Mouse (Mus musculus): ENCODE measurements around the gene Rnf145.

The Rnf145 gene

DNA sequence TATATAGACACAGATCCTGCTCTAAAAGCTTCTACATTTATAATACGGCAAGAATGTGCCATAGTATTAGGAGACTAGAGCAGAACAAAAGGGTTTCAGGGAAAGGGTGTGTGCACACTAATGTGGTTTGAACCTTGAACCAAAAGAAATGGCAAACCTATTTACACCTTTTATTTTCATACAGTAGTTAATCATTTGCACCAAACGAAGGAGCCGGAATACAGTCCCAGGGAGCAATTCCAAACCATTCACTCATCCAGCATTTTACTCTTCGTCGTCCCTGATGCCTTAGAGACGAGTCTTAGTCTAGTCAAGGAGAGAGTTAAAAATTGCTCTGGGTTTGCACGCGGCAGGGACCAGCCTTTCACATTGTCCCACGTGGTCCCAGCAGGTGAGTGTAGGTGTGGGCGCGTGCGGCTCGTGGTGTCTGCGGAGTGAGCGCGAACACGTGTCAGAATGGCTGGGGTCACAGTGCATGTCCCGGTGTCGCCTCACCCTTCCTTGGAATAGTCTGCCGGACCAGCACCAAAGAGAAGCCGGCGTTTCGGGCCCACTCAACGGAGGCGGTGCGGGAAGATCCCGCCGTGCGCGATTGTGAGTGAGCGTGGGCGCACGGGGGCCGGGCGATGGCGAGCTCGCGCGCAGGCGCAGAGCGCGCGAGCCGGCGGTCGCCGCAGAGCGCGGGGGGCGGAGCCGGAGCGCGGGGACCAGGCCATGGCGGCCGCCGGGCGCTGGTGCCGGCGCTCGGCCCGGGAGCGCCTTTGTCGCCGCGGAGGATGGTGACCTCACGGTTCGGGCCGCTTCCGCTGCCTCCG lies at the start of gene Rnf145:
Gene Rnf145, plus strand, starts transcription at position 684 of the 815 bp plus-strand sequence.
- peak; percentile 32 to 77 for DNase-seq (ENCODE audit: low spot score in 2 of 2)

DNA sequence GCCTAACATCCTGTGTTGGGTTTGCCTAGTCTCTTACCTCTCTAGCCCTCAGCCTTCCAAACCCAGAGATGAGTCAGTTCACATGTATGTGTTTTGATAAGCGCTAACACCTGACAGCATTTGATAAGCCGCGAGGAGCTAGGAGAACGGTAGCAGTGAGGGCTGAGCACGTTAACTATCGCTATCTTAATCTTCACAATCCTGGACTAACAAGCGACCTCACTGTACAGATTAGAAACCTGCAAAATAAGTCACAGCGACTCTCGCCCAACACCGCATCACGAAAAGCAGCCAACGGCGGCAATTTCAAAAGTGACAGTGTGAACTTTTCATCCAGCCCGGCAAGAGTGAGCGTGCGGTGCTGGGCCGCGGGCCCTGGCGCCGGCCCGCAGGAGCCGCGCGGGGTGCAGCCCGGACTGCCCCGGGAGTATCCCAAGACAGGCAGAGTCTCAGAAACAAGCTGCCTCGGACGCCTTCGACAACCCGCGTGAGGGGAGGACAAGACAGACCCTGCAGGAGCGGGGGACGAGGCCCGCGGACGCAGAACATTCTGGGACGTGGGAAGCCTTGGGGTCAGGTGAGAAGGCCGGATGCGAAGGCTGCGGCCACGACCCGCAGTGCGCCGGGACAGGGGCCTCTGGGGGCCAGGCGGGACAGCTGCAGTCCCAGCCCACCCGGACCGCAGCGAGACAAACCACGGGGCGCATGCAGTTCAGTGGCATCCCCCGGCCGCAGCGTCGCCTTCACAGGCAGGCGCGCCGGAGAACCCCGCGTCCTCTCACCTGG lies 48.9 kb upstream of the Rnf145 start:
- peak in 1 of 2 experiments; percentile 28 for DNase-seq (ENCODE audit: low spot score in 2 of 2)

DNA sequence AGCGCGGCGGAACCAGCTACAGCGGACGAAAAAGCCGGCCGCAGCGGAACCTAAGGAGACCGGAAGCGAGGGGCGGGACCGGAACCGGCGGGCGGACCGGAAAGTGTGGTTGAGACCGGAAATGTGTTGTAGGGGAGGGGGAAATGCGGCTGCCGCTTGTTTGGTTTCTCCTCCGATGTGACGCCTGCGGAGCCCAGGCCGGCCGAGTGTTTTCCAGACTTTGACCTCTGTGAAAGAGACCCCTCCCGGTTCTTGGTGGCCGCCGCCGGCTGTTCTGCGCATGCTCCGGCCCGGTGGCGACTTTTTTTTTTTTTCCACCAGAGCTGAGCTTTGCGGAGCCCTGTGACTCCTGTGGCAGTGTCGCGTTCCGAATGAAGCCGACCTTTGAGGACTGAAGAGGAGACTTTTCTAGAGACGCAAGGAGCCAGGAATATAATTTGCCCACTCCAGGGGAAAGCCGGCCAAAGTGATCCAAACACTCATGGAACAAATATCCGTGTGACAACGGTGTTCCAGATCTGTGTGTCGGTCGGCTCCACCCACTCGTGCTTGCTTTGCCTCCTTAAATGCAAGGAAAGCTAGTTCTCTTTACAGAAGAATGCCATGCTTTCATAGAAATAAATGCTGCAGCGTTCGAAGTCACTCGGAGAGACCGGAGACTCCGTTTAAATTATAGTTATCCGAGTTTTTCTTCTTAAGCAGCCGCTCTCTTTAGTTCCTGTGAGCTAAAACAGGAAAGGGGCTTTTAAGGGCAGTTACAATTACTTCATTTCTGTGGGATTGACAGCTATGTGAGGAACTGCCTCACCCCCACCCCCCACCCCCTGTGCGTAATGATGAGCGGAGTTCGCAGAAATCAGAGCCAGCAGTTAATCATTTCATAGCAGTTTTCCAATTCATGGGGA lies 48.1 kb upstream of the Rnf145 start, which contains the start of gene Ublcp1:
Gene Ublcp1, minus strand, starts transcription at position 67 of the 905 bp plus-strand sequence.
- DNase-seq (ENCODE audit: low spot score in 2 of 2): peak; percentile 86 to 93

DNA sequence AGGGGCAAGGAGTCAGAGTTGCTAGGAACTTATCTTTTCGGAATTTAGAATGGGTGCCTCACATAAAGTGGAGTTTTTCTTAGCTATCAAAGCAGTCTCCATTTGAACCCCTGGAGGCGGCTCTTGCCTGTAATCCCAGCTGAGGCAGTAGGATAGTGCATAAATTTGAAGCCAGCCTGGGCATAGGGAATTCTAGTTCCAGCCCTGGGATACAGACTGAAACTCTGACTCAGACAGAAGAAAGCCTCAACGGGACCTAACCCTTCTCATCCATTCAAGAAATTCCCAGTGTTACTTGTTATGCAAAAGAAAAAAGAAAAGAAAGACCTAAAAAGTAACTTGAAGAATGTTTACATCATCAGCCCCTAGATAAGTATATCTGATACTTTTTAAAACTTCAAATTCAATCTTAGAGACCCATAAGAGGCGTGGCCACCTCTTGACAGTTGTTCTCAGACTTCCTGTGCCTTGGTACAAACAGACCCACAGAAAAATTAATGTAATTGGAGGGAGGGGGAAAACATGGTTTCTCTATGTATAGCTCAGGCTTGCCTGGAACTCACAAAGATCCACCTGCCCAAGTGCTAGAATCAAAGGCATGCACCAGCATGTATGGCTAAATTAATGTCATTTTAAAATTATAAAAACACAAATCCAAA lies 47.3 kb upstream of the Rnf145 start:
- no peak for DNase-seq (ENCODE audit: low spot score in 2 of 2)

DNA sequence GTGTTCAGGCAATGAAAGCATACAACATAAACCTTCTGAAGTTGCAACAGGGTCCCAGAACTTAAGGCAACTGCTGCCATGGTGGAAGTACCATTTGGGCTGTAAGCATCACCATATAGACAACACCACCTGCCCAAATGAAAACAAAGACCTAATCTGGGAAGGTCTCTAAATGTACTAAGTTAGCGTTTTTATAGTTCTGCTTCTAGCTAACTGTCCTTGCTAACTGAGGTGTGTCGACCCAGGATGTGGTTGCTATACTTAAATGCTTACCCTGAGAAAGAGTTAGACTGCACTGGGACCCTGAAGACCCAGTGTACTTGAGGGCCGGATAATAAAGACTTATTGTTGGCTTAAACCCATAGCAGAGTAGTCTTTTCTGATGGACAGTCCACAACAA lies 43.3 kb upstream of the Rnf145 start:
- DNase-seq (ENCODE audit: low spot score in 2 of 2): no peak

DNA sequence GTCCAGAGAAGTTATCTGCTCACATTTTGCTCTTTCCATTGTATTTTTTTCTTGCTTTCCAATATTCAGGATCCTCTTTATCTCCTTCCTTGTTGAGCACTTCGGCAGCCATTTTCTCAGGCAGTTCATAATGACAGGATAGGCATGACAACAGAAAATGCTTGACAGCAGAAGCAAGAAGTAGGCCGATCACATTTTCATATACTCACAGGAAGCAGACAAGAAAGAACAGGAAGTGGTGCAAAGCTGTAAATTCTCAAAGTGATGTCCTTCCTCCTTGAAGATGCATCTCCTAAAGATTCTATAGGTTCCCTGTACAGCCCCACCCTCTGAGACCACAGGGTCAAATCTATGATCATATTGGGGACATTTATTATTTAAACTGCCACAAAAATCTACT lies 42.3 kb upstream of the Rnf145 start:
- no peak for DNase-seq (ENCODE audit: low spot score in 2 of 2)

DNA sequence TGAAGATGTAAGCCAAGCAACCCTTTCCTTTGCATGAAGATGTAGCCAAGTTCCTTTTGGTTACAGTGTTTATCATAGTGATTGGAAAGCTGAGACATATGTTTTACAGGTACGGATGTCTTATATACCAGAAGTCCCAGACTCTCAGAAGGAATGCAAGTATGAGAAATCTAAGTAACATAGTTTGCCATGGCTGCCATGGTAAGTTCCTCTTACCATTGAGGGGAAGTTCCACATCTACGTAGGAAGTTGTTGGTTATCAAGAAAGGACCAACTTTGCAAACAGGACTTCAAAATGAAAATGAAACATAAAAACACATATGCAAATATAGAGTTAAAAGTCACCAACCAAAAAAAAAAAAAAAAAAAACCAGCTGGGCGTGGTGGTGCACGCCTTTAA lies 40.4 kb upstream of the Rnf145 start:
- DNase-seq (ENCODE audit: low spot score in 2 of 2): no peak

DNA sequence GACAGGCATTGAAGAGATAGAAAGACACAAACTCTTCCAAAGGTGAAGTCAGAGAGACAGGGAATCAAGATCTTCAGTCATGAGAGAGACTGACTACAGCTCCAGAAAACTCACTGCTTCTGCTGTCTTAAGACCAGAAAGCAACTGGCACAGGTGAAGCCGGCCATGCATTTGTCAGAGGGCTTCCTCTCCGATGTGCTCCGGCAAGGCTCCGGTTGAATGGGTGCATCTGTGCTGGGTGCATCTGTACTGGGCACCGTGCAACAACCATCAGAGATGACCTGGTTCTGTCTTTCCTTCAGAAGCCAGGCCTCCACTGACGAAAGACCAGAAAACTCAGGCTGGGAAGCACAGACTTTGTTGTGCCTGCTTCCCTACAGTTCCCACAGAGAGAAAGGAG lies 38.5 kb upstream of the Rnf145 start:
- no peak for DNase-seq (ENCODE audit: low spot score in 2 of 2)

DNA sequence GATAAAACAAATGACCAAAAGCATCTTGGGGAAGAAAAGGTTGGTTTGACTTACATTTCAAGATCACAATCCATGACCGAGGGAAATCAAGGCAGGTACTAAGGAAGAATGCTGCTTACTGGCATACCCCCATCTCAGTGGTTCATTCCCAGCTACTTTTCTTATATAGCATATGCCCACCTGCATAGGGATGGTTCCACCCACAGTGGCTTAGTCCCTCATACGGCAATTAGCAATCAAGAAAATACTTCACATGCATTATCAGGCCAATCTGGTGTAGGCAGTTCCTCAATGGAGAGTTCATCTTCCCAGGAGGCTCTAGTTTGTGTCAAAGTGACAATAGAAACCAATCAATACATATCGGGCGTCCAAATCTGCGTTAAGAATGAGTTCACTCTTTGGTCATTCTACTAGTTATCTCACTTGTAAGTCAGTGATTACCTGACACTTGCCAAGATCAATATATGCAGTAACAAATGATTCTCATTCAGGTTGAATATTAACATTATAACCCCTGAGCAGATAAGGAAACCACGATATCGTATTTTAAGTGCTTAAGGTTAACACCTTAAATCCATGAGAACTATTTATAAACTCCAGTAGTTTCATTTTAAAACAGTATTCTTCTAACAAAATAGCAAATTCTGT lies 33.6 kb upstream of the Rnf145 start:
- no peak for DNase-seq (ENCODE audit: low spot score in 2 of 2)

DNA sequence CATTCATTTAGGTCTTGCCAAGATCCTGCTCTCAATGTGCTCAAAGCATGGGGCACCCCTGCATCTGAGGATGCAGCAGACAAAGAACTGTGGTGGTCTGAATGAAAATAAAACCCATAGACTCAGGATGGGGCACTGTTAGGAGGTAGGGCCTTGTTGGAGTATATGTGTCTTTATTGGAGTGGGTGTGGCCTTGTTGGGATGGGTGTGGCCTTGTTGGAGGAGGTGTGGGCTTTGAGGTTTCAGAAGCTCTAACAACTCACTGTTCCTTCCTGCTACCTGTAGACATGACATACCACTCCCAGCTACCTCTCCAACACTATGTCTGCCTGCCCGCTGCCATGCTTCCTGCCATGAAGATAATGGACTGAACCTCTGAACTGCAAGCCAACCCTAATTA lies 29.6 kb upstream of the Rnf145 start:
- no peak for DNase-seq (ENCODE audit: low spot score in 2 of 2)

DNA sequence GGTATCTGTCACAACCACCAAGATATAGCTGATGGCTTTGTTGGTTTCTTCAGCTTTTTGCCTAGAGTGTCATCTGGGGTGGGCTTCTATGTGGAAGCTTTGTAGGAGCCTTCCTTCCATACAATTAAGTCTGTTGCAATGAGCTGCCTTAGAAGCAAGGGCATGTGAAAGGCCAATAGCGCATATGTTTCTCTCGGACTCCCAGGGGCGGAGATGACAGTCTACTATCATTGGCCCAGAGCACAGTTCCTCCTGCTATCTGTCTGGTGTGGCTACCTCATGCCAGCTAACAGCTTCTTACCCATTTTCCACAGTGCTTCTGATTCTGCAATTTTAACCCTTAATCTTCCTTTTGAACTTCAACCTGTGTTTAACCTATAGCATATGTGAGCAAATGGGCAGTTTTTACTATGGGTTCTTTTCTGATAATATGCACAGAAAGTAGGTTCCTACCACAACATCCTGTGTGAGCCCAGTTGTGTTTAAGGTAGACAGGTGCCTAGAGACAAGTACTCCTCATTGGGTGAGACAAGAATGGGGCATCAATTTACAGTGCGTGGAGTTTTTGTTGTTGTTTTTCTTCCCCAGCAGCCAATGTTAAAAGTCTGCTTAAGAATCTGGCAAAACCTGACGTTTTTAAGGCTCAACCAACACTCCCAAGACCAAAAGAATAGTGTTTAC lies 24.0 kb upstream of the Rnf145 start:
- no peak for DNase-seq (ENCODE audit: low spot score in 2 of 2)

DNA sequence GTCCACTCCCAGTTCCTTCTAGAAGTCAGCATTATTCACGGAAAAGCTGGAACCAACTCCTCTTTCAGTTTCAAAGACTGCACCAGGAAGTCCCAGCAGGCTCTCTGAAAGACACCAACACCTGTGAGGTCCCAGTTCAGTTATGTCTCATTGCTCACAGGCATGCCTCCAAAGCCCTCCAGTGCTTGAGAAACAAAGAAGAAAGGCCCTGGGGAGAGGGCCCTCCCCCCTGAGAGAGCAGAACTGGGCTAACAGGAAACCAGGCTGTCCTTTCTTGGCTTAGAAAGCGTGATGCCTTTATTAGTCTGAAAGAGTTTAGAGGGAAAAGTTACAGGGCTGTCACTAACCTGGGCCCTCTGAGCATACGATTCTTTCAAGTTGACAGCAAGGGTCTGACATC lies 22.5 kb upstream of the Rnf145 start:
- no peak for DNase-seq (ENCODE audit: low spot score in 2 of 2)

DNA sequence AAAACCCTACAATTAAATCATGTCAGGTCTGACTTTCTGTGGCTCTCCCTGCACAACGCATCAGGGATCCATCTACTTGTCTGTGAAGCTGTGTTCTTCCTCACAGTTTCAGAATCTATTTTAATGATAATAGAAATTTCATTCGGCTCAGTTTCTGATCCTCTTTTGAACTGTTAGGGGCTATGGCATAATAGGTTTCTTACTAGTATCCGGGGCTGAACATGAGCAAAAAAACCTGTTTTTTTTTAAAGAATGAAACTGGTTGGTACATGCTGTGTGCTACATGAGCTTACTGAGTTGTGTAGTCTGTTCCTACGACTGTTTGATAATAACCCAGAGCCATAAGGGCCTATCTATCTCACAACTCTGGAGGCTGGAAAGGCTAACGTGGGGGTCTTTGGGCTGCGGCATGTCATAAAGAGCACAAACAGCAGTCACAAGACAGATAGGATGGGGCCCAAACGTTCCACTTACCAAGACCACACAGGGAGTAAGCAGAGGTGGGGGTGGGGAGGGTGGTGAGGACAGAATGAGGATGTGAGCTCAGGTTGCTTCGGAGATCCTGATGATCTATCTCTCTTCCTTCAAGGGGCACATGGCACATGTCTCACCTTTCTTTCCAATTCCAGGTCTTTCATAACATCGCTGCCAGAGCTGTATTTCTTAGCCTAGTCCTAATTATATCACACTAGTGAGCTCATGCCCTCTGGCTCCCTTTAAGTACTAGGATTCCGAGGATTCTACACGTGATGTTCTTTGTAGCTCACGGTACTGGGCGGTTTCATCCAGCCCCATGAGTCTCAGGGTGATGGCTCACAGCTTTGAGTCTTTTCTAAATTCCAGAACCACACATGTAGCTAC lies 20.1 kb upstream of the Rnf145 start:
- DNase-seq (ENCODE audit: low spot score in 2 of 2): no peak

DNA sequence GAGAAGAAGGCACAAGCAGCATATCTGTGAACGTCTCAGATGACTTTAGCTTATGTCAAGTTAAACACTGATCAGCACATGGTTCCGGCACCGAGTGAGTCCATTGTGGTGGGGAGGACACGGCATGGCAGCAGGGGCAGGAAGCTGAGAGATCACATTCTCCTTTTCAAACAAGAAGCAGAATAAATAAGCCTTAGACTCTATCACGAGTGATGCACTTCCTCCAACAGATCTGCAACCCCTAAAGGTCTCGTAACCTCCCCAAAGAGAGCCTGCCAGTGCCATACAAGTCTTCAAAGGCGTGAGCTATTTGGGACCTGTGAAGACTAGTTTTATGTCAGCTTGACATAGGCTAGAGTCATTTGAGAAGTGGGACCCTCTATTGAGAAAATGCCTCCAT lies 17.8 kb upstream of the Rnf145 start:
- no peak for DNase-seq (ENCODE audit: low spot score in 2 of 2)

DNA sequence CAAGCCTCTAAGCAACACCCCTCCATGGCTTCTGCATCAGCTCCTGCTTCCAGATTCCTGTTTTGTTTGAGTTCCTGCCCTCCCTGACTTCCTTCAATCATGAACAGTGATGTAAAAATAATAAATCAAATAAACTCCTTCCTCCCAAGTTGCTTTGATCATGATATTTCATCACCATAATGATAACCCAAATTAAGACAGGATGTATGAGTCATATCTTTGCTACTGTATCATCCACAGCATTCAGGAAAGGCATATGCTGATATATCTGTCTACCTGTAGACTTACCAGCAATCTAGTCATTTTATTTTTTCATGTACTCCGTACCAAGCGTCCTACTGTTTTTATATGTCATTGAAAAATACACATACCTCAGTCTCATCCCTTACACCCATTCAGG lies 17.3 kb upstream of the Rnf145 start:
- DNase-seq (ENCODE audit: low spot score in 2 of 2): no peak

DNA sequence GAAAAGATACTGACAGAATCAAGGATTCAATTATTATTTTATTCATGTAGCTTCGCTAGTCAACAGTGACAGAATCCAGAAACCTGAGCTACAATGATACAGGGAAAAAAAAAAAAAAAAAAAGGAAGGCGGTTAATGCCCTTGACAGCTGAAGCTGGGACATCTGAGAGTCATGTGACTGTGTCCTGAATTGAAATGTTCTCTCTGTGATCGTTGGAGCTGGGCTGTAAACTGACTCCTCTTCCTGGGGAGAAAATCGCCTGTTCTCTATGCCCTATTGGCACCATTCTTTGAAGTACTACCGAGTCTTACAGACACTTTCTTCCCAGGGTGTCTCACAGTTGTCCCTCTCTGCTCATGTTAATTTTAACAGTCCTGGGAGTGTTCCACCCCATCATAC lies 15.8 kb upstream of the Rnf145 start:
- no peak for DNase-seq (ENCODE audit: low spot score in 2 of 2)

DNA sequence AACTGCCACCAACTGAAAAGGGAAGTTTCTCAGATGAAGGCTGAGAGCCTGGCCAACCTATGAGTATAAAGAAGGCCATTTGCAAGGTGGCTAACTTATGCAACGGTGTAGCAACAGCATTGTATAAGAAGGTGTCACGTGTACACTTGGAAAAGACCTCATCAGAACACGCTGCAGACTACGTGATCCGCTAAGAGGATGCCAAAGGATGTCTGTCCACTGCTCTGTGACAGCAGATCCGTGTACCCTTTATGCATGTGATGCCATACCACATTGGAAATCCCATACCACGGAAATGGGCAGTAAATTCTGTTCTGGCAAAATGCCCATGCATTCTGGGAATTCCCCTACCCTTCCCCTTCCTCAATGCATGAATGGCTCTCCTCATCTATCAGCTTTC lies 14.6 kb upstream of the Rnf145 start:
- no peak for DNase-seq (ENCODE audit: low spot score in 2 of 2)

DNA sequence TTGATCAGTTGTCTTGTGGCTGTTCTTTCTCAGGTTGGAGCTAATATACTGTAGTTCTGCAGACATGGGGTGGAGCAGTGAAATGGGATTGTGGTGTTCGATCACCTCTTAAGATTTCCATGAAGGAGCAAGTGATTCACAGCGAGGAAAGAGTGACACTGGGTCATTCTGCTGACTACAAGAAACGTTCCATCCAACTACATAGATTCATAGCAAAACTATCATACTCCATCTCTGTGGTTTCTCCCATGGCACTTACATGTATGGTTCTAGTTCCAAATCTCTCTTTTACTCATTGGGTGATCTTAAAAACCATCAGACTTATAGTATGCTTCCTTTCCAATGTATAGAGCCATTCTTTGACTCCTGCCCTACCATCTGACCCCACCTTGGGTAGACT lies 14.0 kb upstream of the Rnf145 start:
- DNase-seq (ENCODE audit: low spot score in 2 of 2): no peak

DNA sequence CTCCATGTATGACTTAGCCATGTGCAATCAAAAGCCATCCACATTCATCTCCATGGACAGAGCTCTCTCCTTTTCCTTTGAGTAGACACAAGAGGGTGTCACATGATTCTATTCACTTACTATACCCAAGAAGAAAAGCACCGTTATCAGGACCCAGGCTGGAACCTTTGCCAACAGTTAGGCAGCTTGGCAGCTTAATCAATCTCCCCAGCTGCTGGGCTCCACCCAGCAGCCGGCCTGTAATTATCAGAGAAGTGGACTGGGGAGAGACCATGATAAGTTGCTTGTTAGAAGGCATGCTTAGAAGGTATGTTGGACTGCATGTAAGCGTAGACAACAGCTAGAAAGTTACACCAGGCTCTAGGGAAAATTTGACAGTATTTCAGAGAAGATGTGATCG lies 9.9 kb upstream of the Rnf145 start:
- no peak for DNase-seq (ENCODE audit: low spot score in 2 of 2)
